Mouse (Mus musculus) small intestine, adult 10 weeks (tissue): Measurements from ENCODE around the gene Zc3h13. TPM values are rescaled to one million over a fixed set of nuclear protein-coding genes. Genes with fewer than 3 reads are reported as not detected.

Experiments used
- polyA plus RNA-seq: library from polyadenylated mRNA; stranded (reverse); fragments of 350-450 nt; fragmentation: Illumina TruSeq; extraction: RNeasy Lipid Tissue Mini Kit (QIAGEN cat#74804); gene quantifications from one replicate; pipeline ENCODE4 v1.2.3, GENCODE M21; 2014; ENCODE audit warnings: low replicate concordance

Gene Zc3h13
- 19.2 TPM for polyA plus RNA-seq

DNA sequence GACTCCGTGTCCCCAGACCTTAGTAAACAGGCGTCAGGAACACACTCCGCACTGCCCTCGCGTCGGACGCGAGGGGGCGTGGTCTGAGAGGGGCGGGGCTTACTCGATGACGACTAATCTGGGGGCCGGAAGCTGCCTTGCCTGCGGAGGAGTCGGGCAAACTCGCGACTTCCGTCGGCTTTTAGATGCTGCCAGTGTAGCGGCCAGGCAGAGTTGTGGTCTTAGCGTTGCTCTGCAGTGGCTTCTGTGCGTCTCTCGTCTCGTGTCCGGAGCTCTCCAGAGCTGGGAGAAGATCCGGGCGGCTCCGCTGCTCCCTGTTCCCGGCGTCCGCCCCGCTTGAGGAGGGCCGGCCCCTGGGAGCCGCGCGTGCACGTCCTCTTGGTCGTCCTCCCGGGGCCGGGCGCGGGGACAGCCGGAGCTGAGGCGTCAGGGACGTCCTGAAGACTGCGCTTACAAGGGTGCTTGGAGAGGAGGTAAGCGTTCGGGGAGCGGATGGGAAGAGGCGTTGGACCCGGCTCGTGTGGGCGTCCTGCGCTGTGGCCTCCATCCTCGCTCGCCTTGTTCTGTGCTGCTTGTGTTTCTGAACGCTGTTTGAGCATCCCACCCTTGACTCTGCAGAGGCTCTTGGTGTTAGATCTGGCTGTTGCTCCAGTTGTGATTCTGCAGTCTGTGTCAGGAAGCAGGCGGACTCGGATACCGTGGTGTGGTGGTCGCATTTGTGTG, at the start of gene Zc3h13:
TSS of gene Zc3h13 (plus strand) at position 181 of the 723 bp plus-strand sequence.

DNA sequence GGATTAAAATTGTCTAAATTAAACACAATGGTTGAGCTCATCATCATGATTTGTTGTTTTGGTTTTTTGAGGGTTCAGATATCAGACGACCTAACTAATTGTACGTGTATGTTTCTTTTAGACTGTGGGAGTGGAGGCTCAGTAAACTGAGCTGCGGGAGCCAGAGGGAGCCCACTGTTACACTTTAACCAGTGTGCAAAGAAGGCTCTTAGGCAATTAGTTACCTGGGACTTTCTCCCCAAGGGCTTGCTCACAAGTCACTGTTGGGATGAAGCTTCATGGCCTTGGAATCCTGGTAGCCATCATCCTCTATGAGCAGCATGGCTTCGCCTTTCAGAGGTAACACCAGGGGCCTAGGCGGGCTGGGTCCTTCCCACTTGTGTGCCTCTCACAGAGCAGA, 42.1 kb upstream of the Zc3h13 start, which contains the start of gene Cpb2:
TSS of gene Cpb2 (plus strand) at position 201 of the 400 bp plus-strand sequence.

Other genes with a start within 250 kb of the Zc3h13 start
- gene Lrrc63, start 153.5 kb upstream of the Zc3h13 start, polyA plus RNA-seq, result 0.15 TPM
- gene Lcp1, start 153.3 kb upstream of the Zc3h13 start, polyA plus RNA-seq, result 46.8 TPM
- 0.30 TPM for gene Cpb2, start 42.1 kb upstream of the Zc3h13 start, polyA plus RNA-seq
- not detected for gene Siah3, start 171.6 kb downstream of the Zc3h13 start, polyA plus RNA-seq